Mouse (Mus musculus): Measurements from ENCODE around the gene Mrpl16. TPM values are rescaled to one million over a fixed set of nuclear protein-coding genes. Genes with fewer than 3 reads are reported as not detected.

Gene Mrpl16
- polyA plus RNA-seq, 1 experiment from 2014 or later: 78.5 TPM

- Histone ChIP-seq H3K9me3 (replicated peaks; ENCODE audit: control insufficient read depth, low read length) (no peaks in the 10 kb centered on the region), H3K27me3 (ENCODE audit: control insufficient read depth, insufficient read depth, low read length) (peaks cover 3% of the 10 kb centered on the region; the same call in 1 of the 2 replicates), H3K9ac (ENCODE audit: low read depth, low read length) (peak overlapping the region; percentile 75), H3K4me2 (peak overlapping the region; percentile 97), H3K4me1 (ENCODE audit: control insufficient read depth, insufficient read depth, low read length) (peaks cover 2% of the 10 kb centered on the region; the same call in 1 of the 2 replicates), H3K27ac (ENCODE audit: low read depth, low read length) (no peak overlapping the region), H3K36me3 (ENCODE audit: control insufficient read depth, insufficient read depth, low read length) (no peaks in the 10 kb centered on the region), H3K4me3 (ENCODE audit: low read depth, low read length) (peak overlapping the region; percentile 69)
- under 1% methylated on average over 69 of the region's 83 CpGs for WGBS (ENCODE audit: insufficient replicate concordance)
- ATAC-seq (replicated peaks; ENCODE audit: insufficient number of reproducible peaks, low FRiP score, low TSS enrichment): peak; percentile 69
Observed at GRCm38 (mm10) chr19:11818199-11819142, 48.3 kb downstream of the Mrpl16 start.

GRCm38 (mm10) chr19:11819143-11819700 lies 49.0 kb downstream of the Mrpl16 start, which contains the start of gene Stx3:
TSS of gene Stx3 (minus strand) at chr19:11819403.
- peaks cover 3% of the 10 kb centered on the region; the same call in 1 of the 2 replicates for H3K27me3 ChIP-seq (ENCODE audit: control insufficient read depth, insufficient read depth, low read length)
- no peak within 1 kb of the TSS for H3K27ac ChIP-seq (ENCODE audit: low read depth, low read length)
- no peaks in the 10 kb centered on the region for H3K36me3 ChIP-seq (ENCODE audit: control insufficient read depth, insufficient read depth, low read length)
- H3K9me3 ChIP-seq (replicated peaks; ENCODE audit: control insufficient read depth, low read length): no peaks in the 10 kb centered on the region
- ATAC-seq (replicated peaks; ENCODE audit: insufficient number of reproducible peaks, low FRiP score, low TSS enrichment): no peak
- peaks cover 2% of the 10 kb centered on the region; the same call in 1 of the 2 replicates for H3K4me1 ChIP-seq (ENCODE audit: control insufficient read depth, insufficient read depth, low read length)
- peak within 1 kb of the TSS; percentile 97 for H3K4me2 ChIP-seq
- H3K9ac ChIP-seq (ENCODE audit: low read depth, low read length): peak within 1 kb of the TSS; percentile 75
- 2% methylated on average over 20 of the region's 20 CpGs for WGBS (ENCODE audit: insufficient replicate concordance)
- H3K4me3 ChIP-seq (ENCODE audit: low read depth, low read length): peak within 1 kb of the TSS; percentile 69

- peaks cover 3% of the 10 kb centered on the region; the same call in 1 of the 2 replicates for H3K27me3 ChIP-seq (ENCODE audit: control insufficient read depth, insufficient read depth, low read length)
- ATAC-seq (replicated peaks; ENCODE audit: insufficient number of reproducible peaks, low FRiP score, low TSS enrichment): no peak
- WGBS (ENCODE audit: insufficient replicate concordance): under 1% methylated on average over 15 of the region's 15 CpGs
Observed at GRCm38 (mm10) chr19:11819800-11820199, 49.6 kb downstream of the Mrpl16 start.

DNA sequence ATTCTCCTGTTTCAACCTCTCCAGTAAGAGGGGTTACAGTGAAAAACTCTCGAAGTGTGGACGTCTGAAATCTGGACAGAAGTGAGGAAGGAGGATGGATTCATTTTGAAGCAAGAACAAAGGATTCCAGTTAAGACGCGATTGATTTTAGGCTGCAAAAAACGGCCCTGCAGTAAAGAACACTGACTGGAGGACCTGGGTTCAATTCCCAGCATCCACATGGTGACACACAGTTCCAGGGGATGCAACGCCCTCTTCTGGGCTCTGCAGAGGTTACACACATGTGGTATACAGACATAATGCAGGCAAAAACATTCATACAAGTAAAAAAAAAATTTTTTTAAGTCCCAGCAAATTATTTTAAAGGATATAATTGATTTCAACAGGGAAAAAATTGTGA lies 50.0 kb downstream of the Mrpl16 start:
- ATAC-seq (replicated peaks; ENCODE audit: insufficient number of reproducible peaks, low FRiP score, low TSS enrichment): no peak
- no peak overlapping the region for H3K27ac ChIP-seq (ENCODE audit: low read depth, low read length)
- no peaks in the 10 kb centered on the region for H3K36me3 ChIP-seq (ENCODE audit: control insufficient read depth, insufficient read depth, low read length)
- H3K9me3 ChIP-seq (replicated peaks; ENCODE audit: control insufficient read depth, low read length): no peaks in the 10 kb centered on the region
- H3K9ac ChIP-seq (ENCODE audit: low read depth, low read length): no peak overlapping the region
- H3K27me3 ChIP-seq (ENCODE audit: control insufficient read depth, insufficient read depth, low read length): peaks cover 3% of the 10 kb centered on the region; the same call in 1 of the 2 replicates
- peaks cover 2% of the 10 kb centered on the region; the same call in 1 of the 2 replicates for H3K4me1 ChIP-seq (ENCODE audit: control insufficient read depth, insufficient read depth, low read length)
- 29% methylated on average over 6 of the region's 6 CpGs for WGBS (ENCODE audit: insufficient replicate concordance)
- H3K4me3 ChIP-seq (ENCODE audit: low read depth, low read length): peak overlapping the region; percentile 69
- H3K4me2 ChIP-seq: peak overlapping the region; percentile 97

More at GRCm38 (mm10) chr19:11819800-11820199, 49.6 kb downstream of the Mrpl16 start:
- Histone ChIP-seq H3K36me3 (ENCODE audit: control insufficient read depth, insufficient read depth, low read length) (no peaks in the 10 kb centered on the region), H3K9ac (ENCODE audit: low read depth, low read length) (no peak overlapping the region), H3K4me1 (ENCODE audit: control insufficient read depth, insufficient read depth, low read length) (peaks cover 2% of the 10 kb centered on the region; the same call in 1 of the 2 replicates), H3K4me3 (ENCODE audit: low read depth, low read length) (peak overlapping the region; percentile 69), H3K9me3 (replicated peaks; ENCODE audit: control insufficient read depth, low read length) (no peaks in the 10 kb centered on the region), H3K4me2 (peak overlapping the region; percentile 97), H3K27ac (ENCODE audit: low read depth, low read length) (no peak overlapping the region)

- Histone ChIP-seq H3K4me3 (ENCODE audit: low read depth, low read length) (no peak overlapping the region), H3K36me3 (ENCODE audit: control insufficient read depth, insufficient read depth, low read length) (no peaks in the 10 kb centered on the region), H3K9ac (ENCODE audit: low read depth, low read length) (no peak overlapping the region), H3K27ac (ENCODE audit: low read depth, low read length) (no peak overlapping the region), H3K4me1 (ENCODE audit: control insufficient read depth, insufficient read depth, low read length) (peaks cover 2% of the 10 kb centered on the region; the same call in 1 of the 2 replicates), H3K9me3 (replicated peaks; ENCODE audit: control insufficient read depth, low read length) (no peaks in the 10 kb centered on the region), H3K27me3 (ENCODE audit: control insufficient read depth, insufficient read depth, low read length) (peaks cover 2% of the 10 kb centered on the region; the same call in 1 of the 2 replicates), H3K4me2 (no peak overlapping the region)
- ATAC-seq (replicated peaks; ENCODE audit: insufficient number of reproducible peaks, low FRiP score, low TSS enrichment): no peak
- 29% methylated on average over 4 of the region's 4 CpGs for WGBS (ENCODE audit: insufficient replicate concordance)
Observed at GRCm38 (mm10) chr19:11823346-11824065, 53.3 kb downstream of the Mrpl16 start.

Other genes with a start within 250 kb of the Mrpl16 start
- gene Ms4a4d, start 233.6 kb upstream of the Mrpl16 start, polyA plus RNA-seq (2014; fragmentation: Nextera tagmentation; extraction: Ambion mirVana): 0.44 and 0.56 TPM in 2 replicates
- 0.87 and 1.1 TPM in 2 replicates for gene Ms4a6d, start 165.5 kb upstream of the Mrpl16 start, polyA plus RNA-seq (2014; fragmentation: Nextera tagmentation; extraction: Ambion mirVana)
- gene Ms4a2, start 146.7 kb upstream of the Mrpl16 start, polyA plus RNA-seq (2014; fragmentation: Nextera tagmentation; extraction: Ambion mirVana): 0.24 TPM in 1 of 2 replicates, not detected in the other
- 0.39 TPM in 1 of 2 replicates, not detected in the other for gene Ms4a3, start 129.5 kb upstream of the Mrpl16 start, polyA plus RNA-seq (2014; fragmentation: Nextera tagmentation; extraction: Ambion mirVana)
- gene Oosp2, start 109.8 kb upstream of the Mrpl16 start, polyA plus RNA-seq (2014; fragmentation: Nextera tagmentation; extraction: Ambion mirVana): not detected in 2 replicates
- gene Oosp1, start 79.2 kb upstream of the Mrpl16 start, polyA plus RNA-seq (2014; fragmentation: Nextera tagmentation; extraction: Ambion mirVana): not detected in 2 replicates
- not detected in 2 replicates for gene Oosp3, start 73.3 kb upstream of the Mrpl16 start, polyA plus RNA-seq (2014; fragmentation: Nextera tagmentation; extraction: Ambion mirVana)
- not detected in 2 replicates for gene Gif, start 22.8 kb upstream of the Mrpl16 start, polyA plus RNA-seq (2014; fragmentation: Nextera tagmentation; extraction: Ambion mirVana)
- gene Stx3, start 49.0 kb downstream of the Mrpl16 start, polyA plus RNA-seq (2014; fragmentation: Nextera tagmentation; extraction: Ambion mirVana): 8.3 and 9.9 TPM in 2 replicates
- 0.15 TPM in 1 of 2 replicates, not detected in the other for gene Olfr1417, start 68.8 kb downstream of the Mrpl16 start, polyA plus RNA-seq (2014; fragmentation: Nextera tagmentation; extraction: Ambion mirVana)
- gene Olfr1418, start 90.7 kb downstream of the Mrpl16 start, polyA plus RNA-seq (2014; fragmentation: Nextera tagmentation; extraction: Ambion mirVana): not detected in 2 replicates
- gene Olfr1419, start 104.7 kb downstream of the Mrpl16 start, polyA plus RNA-seq (2014; fragmentation: Nextera tagmentation; extraction: Ambion mirVana): not detected in 2 replicates
- 0.29 TPM in 1 of 2 replicates, not detected in the other for gene Olfr1420, start 116.2 kb downstream of the Mrpl16 start, polyA plus RNA-seq (2014; fragmentation: Nextera tagmentation; extraction: Ambion mirVana)
- gene Patl1, start 142.0 kb downstream of the Mrpl16 start, polyA plus RNA-seq (2014; fragmentation: Nextera tagmentation; extraction: Ambion mirVana): 22.9 and 23.3 TPM in 2 replicates
- gene Osbp, start 195.6 kb downstream of the Mrpl16 start, polyA plus RNA-seq (2014; fragmentation: Nextera tagmentation; extraction: Ambion mirVana): 8.6 and 11.8 TPM in 2 replicates

Data from heart, embryonic 11.5 days (tissue).